Mouse (Mus musculus) bone marrow macrophage, adult 2 months (primary cell): ENCODE results near the gene Hmox2.

Experiments used
- CTCF ChIP-seq: IDR thresholded peaks from 2 replicates; pipeline ENCODE4 v1.5.1; 2012; ENCODE audit warnings: low read depth, mild to moderate bottlenecking, low read length, moderate library complexity
- POLR2A ChIP-seq: IDR thresholded peaks from 2 replicates; pipeline ENCODE4 v1.6.1; 2012; ENCODE audit warnings: mild to moderate bottlenecking, low read depth, low read length, borderline replicate concordance

- TF ChIP-seq POLR2A (no peak), CTCF (no peak)
Measured at GRCm38 (mm10) chr16:4767012-4767790, 41.0 kb downstream of the Hmox2 start.
